Mouse (Mus musculus) layer of hippocampus, postnatal 25 days (tissue): ENCODE measurements at regions not wholly inside any gene's neighbourhood (a gene's known extent, or its start where the extent isn't known, plus 50 kb on each side); places are given as distances from the start of the nearest gene placed in this dataset.

ENCODE experiments used
- DNase-seq, 2 experiments: peaks; one replicate each; pipeline ENCODE4 v3.0.0; 2022; ENCODE audit warnings: mixed read lengths in 2 of 2, low spot score in 1 of 2; ENCODE audit errors: extremely low spot score in 1 of 2

DNA sequence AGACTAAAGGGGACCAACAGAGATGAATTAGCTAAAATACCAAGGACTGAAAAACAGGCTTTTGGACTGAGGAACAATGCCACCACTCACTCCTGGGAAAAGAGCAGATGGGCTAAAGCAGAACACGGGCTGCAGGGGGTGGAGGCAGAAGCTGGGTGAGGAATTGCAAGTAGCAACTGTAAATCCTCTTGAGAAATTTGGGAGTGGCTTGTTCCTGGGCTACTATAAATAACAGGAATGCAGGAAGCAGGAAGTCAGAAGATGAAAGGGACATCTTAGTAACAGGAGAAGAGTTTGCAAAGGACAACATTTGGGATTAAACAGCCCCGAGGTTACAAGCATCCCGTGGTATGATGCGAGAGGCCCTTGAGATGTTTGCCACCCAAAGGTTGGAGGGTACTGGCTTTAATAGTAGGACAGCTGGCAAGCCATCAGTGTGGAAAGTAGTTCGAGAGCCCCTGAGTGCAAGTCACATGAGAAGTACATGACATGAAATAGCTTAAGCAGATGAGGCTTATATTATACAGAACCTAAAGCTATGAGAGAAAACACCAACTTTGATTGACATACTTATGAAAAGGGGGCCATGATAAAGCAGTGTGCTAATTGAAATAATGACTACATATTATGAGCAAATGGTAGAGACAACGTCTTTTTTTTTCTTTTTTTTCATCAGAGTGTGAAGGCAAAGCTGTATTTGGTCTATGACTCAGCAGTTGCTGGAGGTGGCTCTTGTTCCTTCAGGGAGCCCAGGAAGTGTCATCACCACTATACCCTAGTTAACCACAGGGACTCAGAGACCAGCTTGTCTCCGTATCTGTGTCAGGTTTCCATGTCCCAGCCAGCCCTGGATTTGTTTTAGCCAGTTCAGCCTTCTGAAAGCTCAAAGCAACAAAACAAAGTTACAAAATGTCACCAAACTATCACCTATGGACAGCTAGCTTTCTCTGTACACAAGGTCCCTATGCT, 357.6 kb upstream of the Acvr2a start:
- no peak for DNase-seq

GRCm38 (mm10) chr2:48457117-48457516, 356.8 kb upstream of the Acvr2a start:
- DNase-seq: no peak

DNA sequence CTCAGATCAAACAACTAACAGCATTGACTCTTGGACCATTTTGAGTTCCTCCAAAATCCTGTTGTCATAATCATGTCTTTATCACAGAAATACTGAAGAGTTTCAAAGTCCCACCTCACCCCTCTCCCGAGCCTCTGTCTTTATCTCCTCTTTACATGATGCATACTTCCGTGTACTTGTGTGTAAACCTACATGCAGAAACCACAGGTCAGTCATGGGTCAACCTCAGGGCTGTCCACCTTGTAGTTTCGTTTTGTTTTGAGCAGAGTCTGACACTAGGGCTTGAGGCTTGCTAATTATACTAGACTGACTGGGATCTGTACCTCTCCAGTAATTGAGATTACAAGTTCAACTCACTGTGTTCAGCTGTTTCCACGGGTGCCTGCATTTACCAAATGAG, 348.4 kb upstream of the Acvr2a start:
- DNase-seq: no peak

- DNase-seq: no peak
Observed at GRCm38 (mm10) chr2:48468895-48469294, 345.0 kb upstream of the Acvr2a start.

GRCm38 (mm10) chr2:48469357-48469756, 344.6 kb upstream of the Acvr2a start:
- no peak for DNase-seq

- no peak for DNase-seq
Observed at GRCm38 (mm10) chr2:48473102-48473501, 340.8 kb upstream of the Acvr2a start.

- no peak for DNase-seq
Observed at GRCm38 (mm10) chr2:48474642-48475041, 339.3 kb upstream of the Acvr2a start.

DNA sequence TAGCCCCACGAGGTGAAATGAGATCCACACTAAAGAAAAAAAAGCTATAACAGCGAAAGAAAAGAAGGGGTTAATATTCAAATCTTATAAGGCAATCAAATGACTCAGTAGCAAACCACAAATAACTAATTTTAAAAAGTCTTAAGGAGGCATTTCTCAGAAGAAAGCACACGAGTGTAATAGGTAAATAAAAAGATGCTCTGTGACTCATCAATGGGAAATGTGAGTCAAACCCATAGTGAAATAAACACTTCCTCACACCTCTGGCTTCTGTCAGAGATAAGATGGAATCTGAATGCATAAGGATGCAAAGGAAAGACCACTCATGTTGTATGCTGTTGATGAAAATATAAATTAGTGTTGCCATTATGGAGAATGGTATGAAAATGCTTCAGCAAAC, 337.1 kb upstream of the Acvr2a start:
- DNase-seq: no peak

GRCm38 (mm10) chr2:48477336-48477735, 336.6 kb upstream of the Acvr2a start:
- DNase-seq: no peak

- no peak for DNase-seq
Observed at GRCm38 (mm10) chr2:48479601-48480000, 334.3 kb upstream of the Acvr2a start.

DNA sequence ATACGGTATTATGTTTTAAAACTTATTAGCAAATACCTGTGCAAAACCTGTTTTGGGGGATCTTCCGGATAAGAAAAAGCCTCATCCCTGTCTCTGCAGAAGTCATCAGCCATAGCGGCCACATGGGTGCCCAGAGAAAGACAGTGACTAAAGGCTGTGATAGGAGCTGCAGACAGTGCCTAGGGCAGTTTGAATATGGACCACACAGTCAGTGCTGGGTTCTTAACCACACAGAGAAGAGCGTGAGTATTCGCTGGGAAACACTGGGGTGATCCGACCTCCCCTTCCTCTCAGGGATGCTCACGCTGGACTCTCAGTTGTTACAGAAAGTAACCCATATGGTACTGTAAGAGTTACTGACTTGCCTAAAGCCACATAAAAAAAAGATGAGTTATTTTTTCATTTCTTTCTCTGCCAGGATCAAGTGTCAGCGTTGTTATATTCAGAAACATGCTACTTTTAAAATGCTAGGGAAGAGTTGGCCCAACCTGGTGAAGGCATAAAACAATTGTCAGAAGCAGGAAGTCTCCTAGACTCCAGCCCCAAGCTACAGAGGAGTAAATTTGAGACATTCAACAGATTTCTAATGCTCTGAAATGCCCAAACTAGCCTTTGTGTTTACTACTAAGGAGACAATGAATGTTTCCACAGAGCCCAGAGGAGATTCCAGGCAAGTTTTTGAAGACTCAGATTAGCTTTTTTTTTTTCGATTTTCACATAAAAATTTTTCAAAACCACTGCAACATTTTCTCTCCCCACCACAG, 333.3 kb upstream of the Acvr2a start:
- no peak for DNase-seq

DNA sequence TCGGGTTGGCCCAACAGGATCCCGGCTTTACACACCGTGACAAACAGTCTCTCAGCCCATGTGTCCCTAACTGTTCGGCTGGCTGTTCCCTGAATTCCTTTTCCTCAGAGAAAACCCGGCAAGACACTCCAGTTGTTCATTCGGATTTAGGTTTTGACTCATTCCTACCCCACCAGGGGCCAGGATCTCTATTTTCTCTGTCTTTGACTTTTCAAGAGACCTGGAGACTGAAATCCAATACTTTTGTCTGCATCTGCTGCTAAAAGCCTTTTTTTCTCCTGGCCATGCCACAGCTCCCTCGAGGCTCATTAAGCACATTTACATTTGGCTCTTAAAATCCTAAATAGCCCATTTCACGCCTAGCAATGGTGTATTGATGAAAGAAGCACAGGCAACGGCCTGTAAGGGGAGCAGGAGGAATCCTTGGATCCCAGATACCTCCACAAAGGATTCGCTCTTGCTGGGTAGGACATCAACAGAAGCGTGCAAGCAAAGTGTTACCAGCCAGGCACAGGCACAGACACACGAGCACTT, 332.6 kb upstream of the Acvr2a start:
- DNase-seq: no peak

GRCm38 (mm10) chr2:48493574-48493973, 320.3 kb upstream of the Acvr2a start:
- no peak for DNase-seq

GRCm38 (mm10) chr2:48494065-48494464, 319.8 kb upstream of the Acvr2a start:
- DNase-seq: no peak

DNA sequence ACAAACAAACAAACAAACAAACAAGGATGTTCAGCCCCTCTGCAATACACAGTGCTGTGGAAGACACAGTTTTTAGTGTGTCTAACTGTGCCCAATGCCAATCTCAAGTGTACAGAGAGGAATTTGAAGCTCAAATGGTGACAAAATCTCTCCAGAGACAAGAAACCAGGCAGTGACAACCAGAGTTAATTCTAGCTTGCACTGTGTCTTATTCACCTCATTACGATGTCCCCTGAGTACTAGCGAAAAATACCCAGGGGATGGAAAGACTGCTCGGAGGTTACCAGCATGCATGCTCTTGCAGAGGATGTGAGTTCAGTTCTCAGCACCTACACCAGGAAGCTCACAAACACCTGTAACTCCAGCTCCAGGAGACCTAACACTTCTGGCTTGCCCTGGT, 319.3 kb upstream of the Acvr2a start:
- no peak for DNase-seq

DNA sequence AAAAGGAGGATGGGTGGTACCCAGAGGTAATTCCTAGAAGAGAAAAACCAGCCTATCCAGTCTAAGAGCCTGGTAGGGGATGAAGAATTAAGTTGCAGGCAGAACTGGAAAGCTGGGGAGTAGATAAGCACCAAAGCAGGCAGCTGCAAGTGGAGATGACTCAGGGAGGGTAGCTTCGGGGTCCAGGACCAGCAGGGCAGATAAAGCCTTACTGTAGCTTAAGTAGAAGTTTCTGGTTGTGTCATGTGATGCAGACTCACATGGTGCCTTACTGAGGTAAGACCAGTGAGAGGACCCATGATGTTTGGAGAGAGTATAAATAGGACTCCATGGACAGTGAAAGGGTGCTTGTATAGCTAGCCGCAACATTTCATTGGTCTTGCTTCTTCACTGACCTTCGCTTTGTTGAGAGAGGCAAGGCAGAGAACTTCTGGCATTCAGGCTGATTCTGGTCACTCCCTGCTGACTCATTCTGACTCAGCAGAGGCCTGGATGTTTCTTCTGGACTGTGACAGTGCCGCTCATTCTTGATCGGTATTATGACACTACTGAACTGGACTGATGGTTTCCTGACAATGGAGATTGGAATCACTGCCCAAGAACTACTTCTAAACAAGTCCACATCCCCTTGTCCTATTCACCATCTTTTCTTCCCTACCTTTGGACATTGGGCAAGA, 315.7 kb upstream of the Acvr2a start:
- no peak for DNase-seq

GRCm38 (mm10) chr2:48499396-48499795, 314.5 kb upstream of the Acvr2a start:
- DNase-seq: no peak

DNA sequence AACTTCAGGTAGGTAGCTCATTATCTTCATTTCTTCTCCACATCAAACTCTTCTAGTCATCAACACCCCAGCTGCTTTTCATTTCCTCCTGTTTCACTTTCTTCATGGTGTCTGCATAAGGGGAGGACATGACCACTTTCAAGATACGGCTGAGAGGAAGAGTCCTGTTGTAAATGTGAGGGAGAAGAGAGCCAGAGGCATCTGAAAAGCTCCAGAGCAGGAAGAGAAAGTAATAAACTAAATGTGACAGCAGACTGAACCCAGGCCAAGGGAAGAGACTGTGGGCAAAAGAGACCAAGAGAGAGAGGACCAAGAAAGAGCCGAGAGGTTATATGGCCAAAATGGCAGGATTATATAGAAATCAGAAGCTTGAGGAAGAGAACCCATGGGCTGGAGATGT, 312.5 kb upstream of the Acvr2a start:
- DNase-seq: no peak

- no peak for DNase-seq
Observed at GRCm38 (mm10) chr2:48513848-48514247, 300.1 kb upstream of the Acvr2a start.

- no peak for DNase-seq
Observed at GRCm38 (mm10) chr2:48519838-48520404, 294.0 kb upstream of the Acvr2a start.
